Mouse (Mus musculus): ENCODE measurements around the gene Faf1. TPM values are rescaled to one million over a fixed set of nuclear protein-coding genes. Genes with fewer than 3 reads are reported as not detected.
"Not testable (repeated sequence)": the region's sequence is repeated elsewhere in the genome, so short reads cannot be mapped to it uniquely, and the experiment has no call there.

Faf1 gene
- total RNA-seq, 2 experiments from 2014 or later, result 22.2 to 22.6 TPM

DNA sequence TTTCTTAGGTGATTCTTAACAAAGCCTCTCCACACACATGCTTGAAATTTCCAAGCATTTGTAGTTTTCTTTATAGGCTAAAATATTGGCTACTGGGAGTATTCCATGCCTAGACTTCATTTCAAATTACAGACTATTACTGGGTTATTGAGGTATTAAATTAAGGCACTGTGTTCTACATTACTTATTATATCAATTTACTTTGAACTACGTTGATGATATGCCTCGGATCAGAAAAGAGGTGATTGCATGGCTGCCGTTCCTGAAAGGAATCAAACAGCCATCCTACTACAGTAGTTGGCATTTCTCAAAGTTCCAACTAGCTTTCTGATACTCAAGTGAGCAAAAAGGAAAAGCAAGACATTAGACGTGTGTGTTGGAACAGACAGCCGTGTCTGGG lies 14.1 kb upstream of the Faf1 start:
- DNase-seq (ENCODE audit: low spot score in 2 of 2), result no peak
- intact Hi-C loops (cut with DNase I), result no loop called here

GRCm38 (mm10) chr4:109664091-109664490 lies 12.3 kb upstream of the Faf1 start:
- intact Hi-C loops (cut with DNase I), result loop anchor here (2.0 kb wide), 1 partner anchor 315 kb away; the partner anchor contains the start of gene Dmrta2
- no peak for DNase-seq (ENCODE audit: low spot score in 2 of 2)

DNA sequence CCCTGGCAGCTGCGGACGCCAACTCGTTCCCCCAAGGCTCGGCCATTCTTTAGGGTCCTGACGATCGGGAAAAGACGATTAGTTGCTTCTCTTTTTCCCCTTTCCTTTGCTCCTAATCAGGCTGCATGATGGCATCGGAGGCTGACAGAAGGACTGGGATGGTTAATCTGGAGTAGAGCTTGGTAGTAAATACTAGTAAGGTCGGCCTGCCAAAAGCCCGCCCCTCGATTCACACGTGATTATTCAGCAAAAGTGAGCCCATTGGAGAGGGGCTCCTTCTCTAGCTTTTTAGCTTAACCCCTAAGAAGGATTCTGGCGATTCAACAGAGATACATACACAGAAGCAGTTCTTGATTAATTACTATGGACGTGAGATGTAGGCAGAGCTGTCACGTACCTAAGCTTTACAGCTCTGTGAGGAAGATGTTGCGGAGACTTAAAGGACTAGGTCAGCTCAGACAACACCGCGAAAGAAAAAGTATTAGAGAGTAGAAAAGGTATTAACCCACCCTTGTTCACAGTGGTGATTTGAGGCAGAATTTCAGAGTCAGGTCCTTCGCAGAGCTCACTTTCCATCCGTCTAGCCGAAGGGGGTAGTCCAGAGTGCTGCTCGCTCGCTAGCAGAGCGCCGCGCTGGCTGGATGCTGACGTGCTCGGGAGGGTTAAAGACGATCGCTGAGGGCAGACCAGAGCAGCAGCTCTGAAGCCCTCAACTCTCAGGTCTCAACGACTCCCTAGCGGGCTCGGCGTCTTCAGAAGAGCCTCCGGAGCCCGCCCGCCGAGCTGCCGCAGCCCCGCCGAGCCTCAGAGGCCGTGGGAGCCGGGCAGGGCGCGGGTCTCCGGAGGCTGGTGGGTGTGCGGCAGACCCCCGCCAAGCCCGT lies 11.0 kb upstream of the Faf1 start:
- intact Hi-C loops (cut with DNase I), result loop anchor here (2.0 kb wide), 1 partner anchor 313 kb away; the partner anchor contains the start of gene Dmrta2
- DNase-seq (ENCODE audit: low spot score in 2 of 2), result peak; percentile 21 to 25

DNA sequence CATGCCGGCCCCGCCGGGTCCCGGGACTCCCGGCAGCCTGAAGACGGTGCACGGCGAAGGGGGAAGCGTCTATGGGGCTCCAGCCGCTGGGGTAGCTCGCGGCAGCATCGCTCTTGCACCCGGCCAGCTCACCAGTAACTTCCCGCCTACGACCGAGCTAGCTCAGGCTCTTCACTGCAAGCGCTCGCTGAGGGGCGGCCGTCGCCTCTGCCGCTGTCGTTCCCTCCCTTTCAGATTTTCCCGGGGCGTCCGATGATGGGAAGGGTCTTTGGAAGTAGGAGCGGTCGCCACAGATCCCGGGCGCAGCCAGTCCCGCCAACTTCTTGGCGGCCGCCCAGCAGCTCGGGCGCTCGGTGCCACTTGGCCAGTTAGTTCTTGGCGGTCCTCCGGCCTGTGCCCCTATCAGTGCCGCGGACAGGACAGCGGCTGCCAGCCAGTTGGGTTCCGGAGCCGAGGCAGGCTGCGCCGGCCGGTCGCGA lies 10.4 kb upstream of the Faf1 start:
- intact Hi-C loops (cut with DNase I), result loop anchor here (1.0 to 2.0 kb wide), 2 partner anchors 10 to 313 kb away; partner anchors contain the start of genes Dmrta2 and Faf1
- DNase-seq (ENCODE audit: low spot score in 2 of 2), result peak; percentile 19 to 27

GRCm38 (mm10) chr4:109666461-109667269 lies 9.7 kb upstream of the Faf1 start, which contains the start of gene Cdkn2c:
Gene Cdkn2c, minus strand, starts transcription at chr4:109667189.
- peak; percentile 69 to 75 for DNase-seq (ENCODE audit: low spot score in 2 of 2)
- intact Hi-C loops (cut with DNase I), result loop anchor here (1.0 kb wide), 1 partner anchor 10 kb away; the partner anchor contains the start of gene Faf1

GRCm38 (mm10) chr4:109667518-109667917 lies 8.9 kb upstream of the Faf1 start:
- no peak for DNase-seq (ENCODE audit: low spot score in 2 of 2)
- intact Hi-C loops (cut with DNase I), result no loop called here

GRCm38 (mm10) chr4:109670213-109670612 lies 6.2 kb upstream of the Faf1 start:
- intact Hi-C loops (cut with DNase I), result loop anchor here (1.0 kb wide), 1 partner anchor 165 kb away; no protein-coding TSS in a partner anchor
- no peak for DNase-seq (ENCODE audit: low spot score in 2 of 2)

GRCm38 (mm10) chr4:109671941-109672340 lies 4.4 kb upstream of the Faf1 start:
- no peak for DNase-seq (ENCODE audit: low spot score in 2 of 2)
- intact Hi-C loops (cut with DNase I), result no loop called here

DNA sequence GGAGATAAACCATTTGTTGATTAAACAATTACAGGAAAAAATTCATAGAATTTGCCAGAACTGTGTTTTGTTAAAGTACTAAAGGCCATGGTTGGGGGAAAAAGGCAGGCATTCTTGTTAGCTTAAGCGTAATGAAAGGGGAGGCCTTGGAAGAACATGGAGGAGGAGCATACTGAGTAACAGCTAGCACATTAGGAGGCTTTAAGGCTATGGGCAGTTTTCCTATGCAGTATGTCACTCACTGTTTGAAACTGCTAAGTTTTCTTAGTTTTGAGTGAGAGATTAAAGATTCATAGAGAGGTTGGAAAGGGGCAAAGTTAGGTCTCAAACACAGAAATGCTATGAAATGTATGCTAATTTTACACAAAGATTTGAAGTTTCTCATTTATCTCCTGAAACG lies 2.3 kb upstream of the Faf1 start:
- intact Hi-C loops (cut with DNase I), result no loop called here
- no peak for DNase-seq (ENCODE audit: low spot score in 2 of 2)

GRCm38 (mm10) chr4:109677221-109677620 lies 833 bp downstream of the Faf1 start:
- intact Hi-C loops (cut with DNase I), result no loop called here

GRCm38 (mm10) chr4:109683561-109683960 lies 7.2 kb downstream of the Faf1 start:
- intact Hi-C loops (cut with DNase I), result no loop called here
- DNase-seq (ENCODE audit: low spot score in 2 of 2), result no peak

More at GRCm38 (mm10) chr4:109677221-109677620, 833 bp downstream of the Faf1 start:
- DNase-seq (ENCODE audit: low spot score in 2 of 2), result no peak

DNA sequence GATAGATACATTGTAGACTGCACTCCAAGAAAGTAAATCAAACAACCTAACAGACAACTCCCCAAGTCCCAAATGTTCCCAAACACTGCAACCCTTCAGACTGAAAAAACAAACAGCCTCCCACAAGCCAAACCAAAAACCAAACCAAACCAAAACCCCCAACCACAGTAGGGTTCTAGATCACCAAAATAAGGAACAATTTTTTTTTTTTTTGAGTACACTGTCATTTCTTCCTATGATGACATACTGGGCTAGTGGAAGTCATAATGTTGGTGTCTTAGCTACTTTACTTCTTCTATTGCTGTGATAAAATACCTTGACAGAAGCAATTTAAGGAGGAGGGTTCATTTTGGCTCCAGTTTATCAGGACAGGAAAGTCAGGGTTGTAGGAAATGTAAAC lies 16.3 kb downstream of the Faf1 start:
- intact Hi-C loops (cut with DNase I), result no loop called here
- DNase-seq (ENCODE audit: low spot score in 2 of 2), result no peak

GRCm38 (mm10) chr4:109700727-109701126 lies 24.3 kb downstream of the Faf1 start:
- DNase-seq (ENCODE audit: low spot score in 2 of 2), result not testable (repeated sequence)
- intact Hi-C loops (cut with DNase I), result loop anchor here (5.0 to 10.0 kb wide), 2 partner anchors 126 to 193 kb away; no protein-coding TSS in a partner anchor

GRCm38 (mm10) chr4:109703568-109703967 lies 27.2 kb downstream of the Faf1 start:
- intact Hi-C loops (cut with DNase I), result loop anchor here (5.0 to 10.0 kb wide), 2 partner anchors 129 to 196 kb away; no protein-coding TSS in a partner anchor
- DNase-seq (ENCODE audit: low spot score in 2 of 2), result peak in 1 of 2 experiments; percentile 41

DNA sequence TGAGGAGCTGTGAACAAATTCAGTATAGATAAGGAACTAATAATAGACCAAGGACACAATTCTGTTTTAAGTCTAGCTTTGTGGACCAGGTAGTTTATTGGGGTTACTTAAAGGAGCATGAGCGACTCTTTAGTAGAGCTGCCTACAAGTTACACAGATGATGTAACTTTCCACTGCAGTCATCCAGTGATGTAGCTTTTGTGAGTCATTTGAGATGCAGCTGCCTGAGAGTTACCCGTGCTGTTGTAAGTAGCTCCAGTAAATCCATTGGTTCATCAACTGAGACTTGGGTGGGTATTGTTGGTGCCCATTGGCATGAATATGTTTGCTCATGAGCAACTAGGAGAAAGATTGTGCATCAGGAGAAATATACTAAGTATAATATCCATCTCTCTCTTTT lies 29.0 kb downstream of the Faf1 start:
- intact Hi-C loops (cut with DNase I), result loop anchor here (10.0 kb wide), 1 partner anchor 131 kb away; no protein-coding TSS in a partner anchor
- DNase-seq (ENCODE audit: low spot score in 2 of 2), result no peak

DNA sequence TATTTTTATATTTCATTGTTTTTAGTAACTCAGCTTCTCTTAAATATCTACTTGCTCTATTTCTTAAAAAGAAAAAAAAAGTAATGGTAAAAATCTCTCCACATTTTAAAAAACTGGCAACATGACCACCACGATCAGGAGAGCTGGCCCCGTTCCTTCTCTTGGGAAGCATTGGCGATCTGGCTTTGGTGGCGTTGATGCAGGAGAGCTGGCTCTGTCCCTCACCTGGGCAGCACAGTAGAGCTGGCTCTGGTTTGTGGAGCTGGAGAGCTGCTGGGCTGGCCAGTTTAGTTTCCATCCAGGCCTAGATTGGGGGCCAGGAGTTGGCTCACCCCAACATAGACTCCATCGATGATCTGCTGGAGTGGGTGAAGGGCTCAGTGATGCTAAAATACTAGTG lies 42.9 kb downstream of the Faf1 start:
- intact Hi-C loops (cut with DNase I), result no loop called here
- DNase-seq (ENCODE audit: low spot score in 2 of 2), result no peak

DNA sequence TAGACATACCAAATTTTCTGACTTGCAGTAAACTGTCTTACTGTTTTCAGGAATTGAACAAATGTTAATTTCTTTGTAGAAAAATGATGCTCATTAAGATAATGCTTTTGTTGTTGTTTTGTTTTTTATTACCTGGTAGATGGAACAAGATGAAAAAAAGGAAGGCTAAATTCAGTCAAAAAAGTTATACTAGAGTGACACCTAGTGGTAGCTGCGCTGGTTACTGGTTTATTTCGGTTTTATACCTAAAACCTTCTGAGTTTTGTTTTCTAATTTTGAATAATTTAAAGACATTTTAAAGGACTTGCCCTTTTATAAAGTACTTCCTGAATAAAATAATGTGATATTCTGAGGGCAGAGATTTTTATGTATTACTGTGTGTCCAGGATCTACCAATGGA lies 52.9 kb downstream of the Faf1 start:
- DNase-seq (ENCODE audit: low spot score in 2 of 2), result peak; percentile 15 to 28

DNA sequence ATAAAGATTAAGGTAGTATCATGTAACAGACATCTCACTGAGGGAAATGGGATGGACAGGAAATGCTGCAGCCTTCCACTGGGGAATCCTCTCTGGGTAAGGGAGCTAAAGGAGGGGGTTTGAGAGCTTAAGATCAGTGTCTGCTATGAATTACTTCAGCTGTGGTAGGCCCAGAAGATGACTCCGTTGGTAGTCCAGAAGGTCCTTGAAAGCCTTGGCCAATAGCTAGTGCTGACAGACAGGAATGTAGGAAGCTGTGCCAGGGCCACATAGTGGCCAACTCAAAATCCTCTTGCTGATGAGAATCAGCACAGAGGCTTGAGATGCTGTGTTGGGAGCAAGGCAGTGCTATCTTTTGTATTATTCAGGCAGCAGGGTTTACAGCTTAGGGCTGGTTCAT lies 59.4 kb downstream of the Faf1 start:
- no peak for DNase-seq (ENCODE audit: low spot score in 2 of 2)
- intact Hi-C loops (cut with DNase I), result no loop called here

More for the DNA sequence above, 52.9 kb downstream of the Faf1 start:
- intact Hi-C loops (cut with DNase I), result loop anchor here (2.0 to 5.0 kb wide), 2 partner anchors 152 to 292 kb away; no protein-coding TSS in a partner anchor

DNA sequence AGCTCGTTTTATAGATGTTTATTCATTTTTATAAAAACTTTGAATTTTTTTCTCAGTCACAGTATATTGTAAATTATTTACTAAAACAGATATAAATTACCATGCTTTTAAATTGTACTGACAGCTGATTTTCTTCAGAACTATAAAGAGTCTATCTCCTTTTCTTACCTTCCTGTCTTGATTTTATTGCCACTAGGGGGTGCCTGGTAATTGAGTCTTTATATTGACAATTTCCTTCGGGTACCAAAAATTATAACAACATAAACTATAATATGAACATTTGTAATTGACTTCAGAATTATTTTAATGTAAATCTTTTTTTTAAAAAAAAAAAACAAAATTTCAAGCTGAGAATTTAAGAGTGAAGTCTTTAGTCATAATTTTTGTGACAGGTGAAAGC lies 67.6 kb downstream of the Faf1 start:
- intact Hi-C loops (cut with DNase I), result loop anchor here (2.0 kb wide), 1 partner anchor 279 kb away; no protein-coding TSS in a partner anchor
- DNase-seq (ENCODE audit: low spot score in 2 of 2), result no peak

Data from left cerebral cortex, postnatal 25 days (tissue).